Mouse (Mus musculus): ENCODE data around the gene Mapkapk3. TPM values are rescaled to one million over a fixed set of nuclear protein-coding genes. Genes with fewer than 3 reads are reported as not detected.

Mapkapk3 gene
- polyA plus RNA-seq, 1 experiment = 7.6 TPM

- DNase-seq (ENCODE audit: extremely low spot score in 1 of 2, low spot score in 1 of 2) = peak in 1 of 2 experiments; percentile 68
Measured at GRCm38 (mm10) chr9:107230991-107231538, 58.6 kb downstream of the Mapkapk3 start.

DNA sequence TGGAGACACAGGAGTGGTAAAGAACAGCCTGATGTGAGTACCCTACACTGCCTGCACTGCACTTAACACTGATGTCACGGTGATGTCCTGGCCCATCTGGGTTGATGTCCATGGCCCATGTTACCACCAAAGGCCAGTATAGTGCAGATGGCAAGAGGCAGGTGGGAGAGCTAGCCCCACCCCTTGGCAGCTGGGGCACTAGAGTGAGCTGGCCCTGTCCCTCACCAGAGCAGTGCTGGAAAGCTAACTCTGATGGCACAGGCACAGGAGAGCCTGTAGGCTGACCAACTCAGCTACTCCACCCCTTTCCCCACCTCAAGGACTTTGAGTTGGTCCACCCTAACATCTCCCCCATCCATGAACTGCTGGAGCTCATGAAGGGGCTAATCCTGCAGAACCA, 65.1 kb downstream of the Mapkapk3 start:
- no peak for DNase-seq (ENCODE audit: extremely low spot score in 1 of 2, low spot score in 1 of 2)

Other genes starting within 250 kb of the Mapkapk3 start
- gene Dock3, start 58.0 kb downstream of the Mapkapk3 start, polyA plus RNA-seq (2012; rRNA removed) = 185 and 204 TPM in 2 replicates
- gene Cish, start 6.1 kb upstream of the Mapkapk3 start, polyA plus RNA-seq (2012; rRNA removed) = 5.3 and 7.1 TPM in 2 replicates
- gene Hemk1, start 48.5 kb upstream of the Mapkapk3 start, polyA plus RNA-seq (2012; rRNA removed) = 31.9 and 39.1 TPM in 2 replicates
- 26.2 and 26.8 TPM in 2 replicates for gene 6430571L13Rik, start 50.7 kb upstream of the Mapkapk3 start, polyA plus RNA-seq (2012; rRNA removed)
- gene Cacna2d2, start 109.7 kb upstream of the Mapkapk3 start, polyA plus RNA-seq (2012; rRNA removed) = 33.1 and 35.7 TPM in 2 replicates
- gene Tmem115, start 244.1 kb upstream of the Mapkapk3 start, polyA plus RNA-seq (2012; rRNA removed) = 29.7 and 32.1 TPM in 2 replicates

Measured in frontal cortex, adult 2 months (tissue).